Mouse (Mus musculus) brain, embryonic 14.5 days (tissue): ENCODE measurements around the gene Ssbp4. TPM values are rescaled to one million over a fixed set of nuclear protein-coding genes. Genes with fewer than 3 reads are reported as not detected.

Experiments
- DNase-seq: peaks from one replicate; pipeline ENCODE4 v3.0.0-alpha.2; 2011; ENCODE audit warnings: low read depth
- CTCF ChIP-seq: fragments of 200-500 bp; IDR thresholded peaks from 2 replicates; pipeline ENCODE4 v1.5.1; 2012; ENCODE audit warnings: inconsistent platforms, mild to moderate bottlenecking, moderate library complexity, borderline replicate concordance; ENCODE audit not compliant: insufficient read depth, insufficient read length; ENCODE audit errors: extremely low read depth
- POLR2A ChIP-seq: fragments of 200-500 bp; IDR thresholded peaks from 2 replicates; pipeline ENCODE4 v1.6.1; 2012; ENCODE audit warnings: mild to moderate bottlenecking, inconsistent platforms, borderline replicate concordance; ENCODE audit not compliant: poor library complexity, insufficient read depth, insufficient read length, severe bottlenecking; ENCODE audit errors: extremely low read depth
- polyA plus RNA-seq: library from polyadenylated mRNA; depleted of rRNA; stranded (reverse); fragments of >200 nt; gene quantifications from 2 replicates; pipeline ENCODE4 v1.2.3, GENCODE M21; 2012

Gene Ssbp4
- polyA plus RNA-seq, 1 experiment, result 202 TPM

DNA sequence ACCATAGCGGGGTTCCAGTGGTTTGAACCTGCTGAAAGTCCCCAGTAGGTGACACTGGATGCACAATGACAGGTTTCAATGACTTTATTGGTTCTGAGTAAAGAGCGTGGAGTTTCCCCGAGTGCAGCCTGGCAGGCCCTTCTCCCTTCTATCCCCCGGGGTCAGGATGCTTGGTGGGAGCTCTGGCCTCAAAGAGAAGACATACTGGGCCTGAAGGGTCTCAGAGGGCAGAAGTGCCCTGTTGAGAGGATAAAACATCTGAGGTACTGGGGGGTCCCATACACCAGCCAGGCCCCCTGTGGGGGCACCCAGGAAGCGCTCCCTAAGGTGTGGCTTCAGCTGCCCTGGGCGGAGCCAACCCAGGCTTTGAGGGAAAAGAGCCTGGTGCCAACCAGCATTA is 37.7 kb upstream of the Ssbp4 start:
- no peak for DNase-seq
- TF ChIP-seq POLR2A, result no peak
- TF ChIP-seq CTCF, result no peak

DNA sequence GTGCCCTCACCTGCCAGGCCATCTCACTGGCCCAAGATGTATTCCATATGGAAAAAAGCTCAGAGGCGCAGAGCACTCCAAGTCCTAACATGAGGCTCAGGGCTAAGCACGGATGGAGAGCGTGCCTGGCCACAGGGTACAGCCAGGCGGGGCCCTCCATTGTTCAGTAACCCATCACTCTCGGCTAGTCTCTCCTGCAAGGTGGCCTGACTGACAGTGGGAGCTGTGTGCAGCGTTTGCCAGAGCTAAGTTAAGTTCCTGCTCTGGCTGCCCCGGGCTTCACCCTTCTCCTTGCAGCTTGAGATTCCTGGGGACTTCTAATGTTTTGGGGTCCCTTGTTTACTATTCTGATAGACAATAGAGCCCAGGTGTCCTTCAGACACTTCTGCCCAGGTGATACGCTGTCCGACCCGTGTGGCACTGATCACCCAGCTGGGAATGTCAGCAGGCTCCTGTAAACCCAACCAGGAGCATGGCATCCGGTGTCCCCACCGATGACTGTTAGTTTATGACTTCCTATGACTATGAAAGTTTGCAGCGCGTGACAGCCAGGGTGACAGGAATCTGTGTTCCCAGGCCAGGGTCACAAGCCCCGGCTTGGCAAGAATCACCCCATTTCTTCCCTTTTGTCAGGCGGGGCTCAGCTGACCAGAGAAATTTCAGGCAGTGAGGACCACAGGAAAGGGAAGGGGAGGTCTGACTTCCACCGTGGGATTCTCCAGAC is 37.0 kb upstream of the Ssbp4 start:
- TF ChIP-seq CTCF, result no peak
- no peak for TF ChIP-seq POLR2A

DNA sequence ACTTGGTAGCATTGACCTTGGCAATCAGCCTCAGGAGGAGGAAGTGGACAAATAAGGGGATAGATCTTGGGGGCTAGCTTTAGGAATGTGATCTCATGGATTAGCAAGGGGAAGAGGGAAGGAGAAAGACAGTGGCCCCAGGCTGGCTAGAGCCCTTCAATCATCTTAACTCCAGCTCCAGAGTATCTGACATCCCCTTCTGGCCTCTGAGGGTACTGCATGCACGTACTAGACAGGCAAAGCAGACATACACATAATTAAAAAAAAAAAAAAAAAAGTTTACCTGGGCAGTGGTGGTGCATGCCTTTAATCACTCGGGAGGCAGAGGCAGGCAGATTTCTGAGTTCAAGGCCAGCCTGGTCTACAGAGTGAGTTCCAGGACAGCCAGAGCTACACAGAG is 35.4 kb upstream of the Ssbp4 start:
- no peak for DNase-seq
- TF ChIP-seq CTCF (peak; percentile 42; the same call in 1 of the 2 replicates), POLR2A (no peak)

More for the DNA sequence above, 37.0 kb upstream of the Ssbp4 start:
- DNase-seq, result no peak

DNA sequence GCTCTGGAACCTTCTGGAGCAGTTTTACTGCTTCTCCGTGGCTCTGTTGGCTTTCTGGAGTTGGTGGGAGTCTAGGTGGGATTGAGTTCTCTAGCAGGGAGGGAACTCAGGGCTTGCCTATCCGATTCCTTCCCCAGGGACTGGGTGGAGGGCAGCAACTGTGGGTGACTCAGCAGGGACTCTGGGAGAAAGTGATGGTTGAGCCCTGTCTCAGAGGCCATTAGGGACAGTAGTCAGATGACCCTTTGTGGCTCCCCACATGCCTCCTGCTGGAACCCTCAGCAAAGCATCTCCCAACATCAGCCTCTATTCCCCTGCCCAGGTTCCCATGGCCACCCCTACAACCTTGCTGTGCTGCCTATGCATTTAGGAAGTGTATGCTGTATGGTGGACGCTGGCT is 34.3 kb upstream of the Ssbp4 start:
- no peak for TF ChIP-seq POLR2A
- TF ChIP-seq CTCF, result no peak
- DNase-seq, result no peak

DNA sequence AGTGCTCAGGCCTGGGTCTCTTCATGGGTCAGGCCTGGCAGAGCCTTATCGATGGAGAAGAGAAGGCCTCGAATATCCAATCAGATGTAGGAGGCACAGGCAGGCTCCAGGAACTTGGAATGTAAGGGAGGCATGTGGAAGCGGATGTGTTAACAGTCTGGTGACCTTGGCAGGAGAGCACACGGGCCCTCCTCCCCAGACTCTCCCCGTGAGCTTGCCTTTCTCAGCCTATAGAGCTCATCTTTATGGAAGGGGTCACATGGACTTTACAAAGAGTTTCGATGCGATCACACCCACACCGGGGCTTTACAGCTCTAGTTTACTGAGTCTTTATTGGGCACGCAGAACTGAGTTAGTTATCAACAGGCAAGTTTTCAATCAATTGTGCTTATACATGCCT is 30.1 kb upstream of the Ssbp4 start:
- no peak for TF ChIP-seq CTCF
- TF ChIP-seq POLR2A, result no peak
- DNase-seq, result no peak

DNA sequence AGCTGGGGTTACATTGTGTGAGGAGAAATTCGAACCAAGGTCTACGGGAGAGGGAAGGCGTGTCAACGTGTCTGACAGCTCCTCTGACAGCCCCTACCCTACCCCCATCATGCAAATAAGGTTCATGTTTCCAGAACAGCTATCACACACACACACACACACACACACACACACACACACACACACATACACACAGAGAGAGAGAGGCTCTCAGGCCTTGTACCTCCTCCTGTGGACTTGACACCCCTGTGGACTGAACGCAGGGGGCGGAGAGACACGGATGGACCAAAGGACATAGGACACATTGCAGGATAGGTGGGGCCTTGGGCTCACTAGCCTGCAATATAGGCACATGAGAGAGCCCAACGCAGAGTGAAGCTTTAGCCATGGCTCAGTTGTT is 28.2 kb upstream of the Ssbp4 start:
- TF ChIP-seq CTCF (no peak), POLR2A (no peak)
- no peak for DNase-seq

DNA sequence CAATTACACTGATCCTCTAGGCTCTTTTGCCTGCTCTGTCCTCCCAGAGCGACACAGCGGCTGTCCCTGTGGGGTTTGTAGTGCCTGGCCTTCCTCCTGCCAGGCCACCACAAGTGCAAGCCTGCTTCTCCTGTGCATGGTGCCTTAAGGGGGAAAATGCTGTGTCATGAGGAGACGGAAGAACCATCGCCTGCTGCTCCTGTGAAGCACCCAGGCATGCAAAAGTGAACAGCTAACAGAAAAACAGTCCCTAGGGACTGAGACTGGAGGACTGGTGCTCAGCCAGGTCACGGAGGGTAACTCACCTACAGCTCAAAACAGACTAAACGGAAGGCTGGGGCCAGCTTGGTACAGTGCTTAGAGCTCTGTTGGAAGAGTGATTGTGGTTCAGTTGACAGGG is 26.9 kb upstream of the Ssbp4 start:
- no peak for DNase-seq
- no peak for TF ChIP-seq CTCF
- no peak for TF ChIP-seq POLR2A

DNA sequence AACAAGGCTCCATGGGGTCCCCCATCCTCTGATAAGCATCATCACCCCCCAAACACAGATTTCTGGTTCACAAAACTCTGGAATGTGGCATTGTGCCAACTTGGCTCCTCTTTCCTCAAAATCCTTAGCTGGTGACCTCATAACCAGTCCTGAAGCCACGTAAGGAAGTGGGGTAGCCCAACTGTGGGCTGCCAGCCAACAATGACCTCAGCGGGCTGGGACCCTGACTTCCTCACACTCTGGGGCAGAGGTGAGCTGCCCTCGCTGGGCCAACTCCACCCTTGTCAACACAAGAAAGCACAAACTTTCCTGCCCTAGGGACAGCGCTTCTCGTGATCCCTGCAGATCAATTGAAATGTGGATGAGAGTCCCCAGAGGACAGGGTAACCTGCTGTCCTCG is 25.4 kb upstream of the Ssbp4 start:
- DNase-seq, result peak; percentile 42
- TF ChIP-seq POLR2A, result no peak
- TF ChIP-seq CTCF, result no peak

DNA sequence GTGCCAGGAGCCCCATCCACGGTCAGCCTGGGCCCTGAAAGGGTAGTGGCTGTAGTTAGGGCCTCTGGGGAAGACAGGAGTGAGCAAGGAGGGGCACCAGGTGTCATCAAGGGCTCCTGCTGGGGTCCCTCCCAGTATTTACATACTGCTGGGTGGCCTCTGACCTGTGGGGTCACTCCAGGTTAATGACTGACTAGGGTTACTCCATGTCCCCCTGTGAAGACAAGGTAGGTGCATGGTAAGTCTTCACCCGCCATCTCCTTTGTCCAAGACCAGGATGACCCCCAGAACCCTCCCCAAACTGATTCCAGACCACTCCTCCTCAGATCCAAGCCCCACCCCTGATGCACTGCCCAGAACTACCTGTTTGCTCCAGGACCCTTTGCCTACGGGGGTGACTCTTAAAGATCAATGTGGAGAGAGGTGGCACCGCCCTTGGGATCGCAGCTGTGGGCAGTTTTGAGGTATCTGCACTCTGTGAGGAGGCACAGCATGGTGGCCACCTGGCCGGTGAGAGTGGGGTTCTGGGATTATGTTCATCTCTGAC is 23.7 kb upstream of the Ssbp4 start, which contains the start of gene Gdf15:
TSS of gene Gdf15 (minus strand) at position 111 of the 547 bp plus-strand sequence.
- no peak for TF ChIP-seq CTCF
- TF ChIP-seq POLR2A, result no peak
- DNase-seq, result no peak

DNA sequence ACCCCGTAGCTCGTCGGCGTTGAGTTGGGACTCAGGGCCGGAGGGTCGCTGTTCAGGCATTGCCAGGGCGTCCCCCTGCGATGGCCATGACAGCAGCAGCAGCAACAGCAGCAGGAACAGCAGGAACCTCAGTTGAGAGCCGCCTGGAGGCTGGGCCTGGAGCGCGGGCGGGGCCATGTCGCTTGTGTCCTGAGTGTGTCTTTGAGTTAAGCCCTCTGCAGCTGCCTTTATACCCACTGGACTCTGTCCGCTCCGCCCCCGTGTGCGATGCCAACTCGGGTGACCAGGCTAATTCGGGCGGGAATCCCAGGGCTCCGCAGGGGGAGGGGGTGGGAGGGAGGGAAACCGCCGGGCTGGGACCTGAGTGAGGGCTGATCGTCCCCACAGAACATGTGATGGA is 22.8 kb upstream of the Ssbp4 start:
- TF ChIP-seq CTCF (no peak), POLR2A (no peak)
- DNase-seq, result no peak

DNA sequence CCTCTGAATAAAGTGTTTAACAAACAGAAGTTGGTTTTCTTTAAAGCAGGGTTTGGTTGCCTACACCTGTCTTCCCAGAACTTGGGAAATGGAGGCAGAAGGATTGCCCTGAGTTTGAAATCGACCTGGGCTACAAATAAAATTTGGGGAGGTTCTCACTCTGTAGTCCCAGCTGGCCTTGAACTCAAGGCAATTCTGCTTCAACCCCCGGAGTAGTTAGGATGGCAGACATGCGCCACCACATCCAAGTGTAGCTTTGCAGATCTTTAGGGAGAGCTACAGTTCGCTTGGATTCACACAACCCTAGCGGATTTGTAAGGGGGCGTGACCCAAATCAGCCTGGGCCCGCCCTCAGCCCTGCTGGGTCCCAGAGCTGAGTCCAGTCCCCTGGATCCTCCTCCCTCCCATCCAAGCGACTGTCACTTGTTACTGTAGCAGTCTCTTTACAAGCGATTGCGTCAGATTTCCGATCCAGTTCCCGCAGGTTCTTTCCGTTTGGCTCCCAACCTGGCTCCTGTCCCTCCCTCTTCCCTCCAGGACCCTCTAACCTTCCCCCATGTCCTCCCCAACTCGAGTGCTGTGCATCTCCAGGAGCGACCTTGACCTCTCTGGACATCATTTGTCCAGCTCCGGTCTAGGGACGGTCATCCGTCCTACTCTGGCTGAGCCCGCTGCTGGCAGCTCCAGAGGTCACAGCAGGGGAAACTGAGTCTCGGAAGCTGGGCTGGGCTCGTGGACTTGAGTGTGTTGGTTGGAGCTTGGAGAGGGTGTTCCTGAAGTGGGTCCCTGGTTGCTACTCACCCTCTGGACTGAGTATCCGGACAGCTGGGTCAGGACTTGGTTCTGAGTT is 22.1 kb upstream of the Ssbp4 start:
- peak; percentile 50 for DNase-seq
- no peak for TF ChIP-seq CTCF
- no peak for TF ChIP-seq POLR2A

DNA sequence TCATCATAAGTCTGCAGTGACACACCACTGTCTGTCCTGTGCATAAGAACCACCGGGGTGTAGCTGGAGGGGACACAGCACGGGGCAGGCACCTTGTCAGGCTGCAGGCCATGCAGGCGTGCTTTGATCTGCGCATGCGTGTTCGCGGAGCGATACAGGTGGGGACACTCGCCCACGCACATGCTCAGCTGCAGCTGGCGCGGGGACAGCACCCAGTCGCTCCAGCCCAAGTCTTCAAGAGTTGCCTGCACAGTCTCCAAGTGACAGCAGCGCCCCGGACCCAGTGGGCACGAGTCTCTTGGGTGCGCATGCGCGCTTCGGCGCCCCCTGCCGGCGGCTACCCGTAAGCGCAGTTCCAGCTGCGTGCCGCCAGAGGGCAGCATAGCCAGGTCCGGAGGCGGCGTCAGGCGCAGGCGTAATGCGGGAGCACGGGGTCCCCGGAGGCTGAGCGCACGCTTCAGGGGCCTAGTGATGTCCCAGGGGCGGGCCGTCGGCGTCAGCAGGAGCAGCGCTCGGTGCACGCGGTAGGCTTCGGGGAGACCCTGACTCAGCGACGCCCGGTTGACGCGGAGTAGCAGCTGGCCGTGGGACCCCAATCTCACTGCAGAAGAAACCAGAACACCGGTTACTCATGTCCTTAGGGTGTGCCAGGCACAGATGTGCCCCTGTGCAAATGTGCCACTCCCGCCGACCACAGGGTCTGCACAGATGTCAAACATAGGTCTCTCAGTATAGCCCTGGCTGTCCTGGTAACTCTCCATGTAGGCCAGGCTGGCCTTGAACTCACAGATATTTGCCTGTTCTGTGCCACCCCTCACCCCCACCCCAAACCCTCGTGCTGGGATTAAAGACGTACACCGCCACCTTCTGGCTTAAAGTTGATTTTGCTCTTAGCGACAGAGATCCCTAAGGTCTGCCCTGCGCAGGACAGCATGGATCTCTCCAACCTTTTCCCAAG is 21.2 kb upstream of the Ssbp4 start:
- peak; percentile 96 for DNase-seq
- TF ChIP-seq CTCF, result peak; percentile 100
- TF ChIP-seq POLR2A, result 0 out of 2 replicates have a peak, but pooled peaks have one; percentile 6
